Mouse (Mus musculus): Measurements from ENCODE around the gene Pi16. TPM values are rescaled to one million over a fixed set of nuclear protein-coding genes. Genes with fewer than 3 reads are reported as not detected.

The Pi16 gene
- polyA plus RNA-seq, 1 experiment, result 4.2 TPM

GRCm38 (mm10) chr17:29302149-29302548 lies 15.3 kb upstream of the Pi16 start:
- H3K4me3 ChIP-seq (ENCODE audit: extremely low read depth, insufficient read depth, insufficient read length), result no peak overlapping the region
- TF ChIP-seq POLR2A (IDR thresholded peaks at IDR 0.05; ENCODE audit: low read depth, low read length) (no peak), CTCF (IDR thresholded peaks at IDR 0.05; ENCODE audit: extremely low read depth, insufficient read depth, insufficient read length, insufficient replicate concordance) (no peak)
- WGBS, result 79% methylated on average over 5 of the region's 5 CpGs
- peaks cover 40% of the 10 kb centered on the region; the same call in 1 of the 2 replicates for H3K4me1 ChIP-seq (ENCODE audit: control insufficient read depth, insufficient read depth, insufficient read length)
- no peaks in the 10 kb centered on the region for H3K27me3 ChIP-seq (ENCODE audit: control insufficient read depth, insufficient read depth, low read length)
- H3K27ac ChIP-seq (ENCODE audit: insufficient read depth, low read length), result peak overlapping the region; percentile 90; the same call in 1 of the 2 replicates
- peaks cover 25% of the 10 kb centered on the region for H3K36me3 ChIP-seq (ENCODE audit: control insufficient read depth, insufficient read depth, low read length)
- no peak for DNase-seq (ENCODE audit: low read depth in 1 of 2, low spot score in 2 of 2)

- Histone ChIP-seq H3K4me3 (ENCODE audit: extremely low read depth, insufficient read depth, insufficient read length) (no peak overlapping the region), H3K27ac (ENCODE audit: insufficient read depth, low read length) (peak overlapping the region; percentile 90), H3K36me3 (ENCODE audit: control insufficient read depth, insufficient read depth, low read length) (peaks cover 19% of the 10 kb centered on the region), H3K27me3 (ENCODE audit: control insufficient read depth, insufficient read depth, low read length) (no peaks in the 10 kb centered on the region), H3K4me1 (ENCODE audit: control insufficient read depth, insufficient read depth, insufficient read length) (peaks cover 40% of the 10 kb centered on the region; the same call in 1 of the 2 replicates)
- WGBS, result 50% methylated on average over 3 of the region's 3 CpGs
- DNase-seq (ENCODE audit: low read depth in 1 of 2, low spot score in 2 of 2), result peak in 1 of 2 experiments; percentile 46
- TF ChIP-seq CTCF (IDR thresholded peaks at IDR 0.05; ENCODE audit: extremely low read depth, insufficient read depth, insufficient read length, insufficient replicate concordance), result peak; percentile 36; the same call in 1 of the 2 replicates
- no peak for TF ChIP-seq POLR2A (IDR thresholded peaks at IDR 0.05; ENCODE audit: low read depth, low read length)
Measured at GRCm38 (mm10) chr17:29303087-29303486, 14.4 kb upstream of the Pi16 start.

GRCm38 (mm10) chr17:29303856-29304255 lies 13.6 kb upstream of the Pi16 start:
- peaks cover 40% of the 10 kb centered on the region; the same call in 1 of the 2 replicates for H3K4me1 ChIP-seq (ENCODE audit: control insufficient read depth, insufficient read depth, insufficient read length)

GRCm38 (mm10) chr17:29304376-29305057 lies 13.0 kb upstream of the Pi16 start:
- 7% methylated on average over 13 of the region's 13 CpGs for WGBS
- peak overlapping the region; percentile 90 for H3K27ac ChIP-seq (ENCODE audit: insufficient read depth, low read length)
- peaks cover 12% of the 10 kb centered on the region for H3K36me3 ChIP-seq (ENCODE audit: control insufficient read depth, insufficient read depth, low read length)
- peaks cover 40% of the 10 kb centered on the region; the same call in 1 of the 2 replicates for H3K4me1 ChIP-seq (ENCODE audit: control insufficient read depth, insufficient read depth, insufficient read length)
- peak in 1 of 2 experiments; percentile 85 for DNase-seq (ENCODE audit: low read depth in 1 of 2, low spot score in 2 of 2)
- TF ChIP-seq POLR2A (IDR thresholded peaks at IDR 0.05; ENCODE audit: low read depth, low read length), result no peak
- TF ChIP-seq CTCF (IDR thresholded peaks at IDR 0.05; ENCODE audit: extremely low read depth, insufficient read depth, insufficient read length, insufficient replicate concordance), result no peak
- H3K4me3 ChIP-seq (ENCODE audit: extremely low read depth, insufficient read depth, insufficient read length), result peak overlapping the region; percentile 25
- no peaks in the 10 kb centered on the region for H3K27me3 ChIP-seq (ENCODE audit: control insufficient read depth, insufficient read depth, low read length)

More at GRCm38 (mm10) chr17:29303856-29304255, 13.6 kb upstream of the Pi16 start:
- Histone ChIP-seq H3K27me3 (ENCODE audit: control insufficient read depth, insufficient read depth, low read length) (no peaks in the 10 kb centered on the region), H3K36me3 (ENCODE audit: control insufficient read depth, insufficient read depth, low read length) (peaks cover 16% of the 10 kb centered on the region), H3K4me3 (ENCODE audit: extremely low read depth, insufficient read depth, insufficient read length) (no peak overlapping the region), H3K27ac (ENCODE audit: insufficient read depth, low read length) (peak overlapping the region; percentile 90)
- no peak for TF ChIP-seq POLR2A (IDR thresholded peaks at IDR 0.05; ENCODE audit: low read depth, low read length)
- DNase-seq (ENCODE audit: low read depth in 1 of 2, low spot score in 2 of 2), result peak in 1 of 2 experiments; percentile 42
- 26% methylated on average over 3 of the region's 3 CpGs for WGBS

GRCm38 (mm10) chr17:29305058-29305806 lies 12.2 kb upstream of the Pi16 start:
- Histone ChIP-seq H3K4me1 (ENCODE audit: control insufficient read depth, insufficient read depth, insufficient read length) (peaks cover 40% of the 10 kb centered on the region; the same call in 1 of the 2 replicates), H3K4me3 (ENCODE audit: extremely low read depth, insufficient read depth, insufficient read length) (peak overlapping the region; percentile 25; the same call in 1 of the 2 replicates), H3K27me3 (ENCODE audit: control insufficient read depth, insufficient read depth, low read length) (no peaks in the 10 kb centered on the region), H3K27ac (ENCODE audit: insufficient read depth, low read length) (peak overlapping the region; percentile 90), H3K36me3 (ENCODE audit: control insufficient read depth, insufficient read depth, low read length) (peaks cover 10% of the 10 kb centered on the region)
- WGBS, result 24% methylated on average over 15 of the region's 15 CpGs
- no peak for TF ChIP-seq CTCF (IDR thresholded peaks at IDR 0.05; ENCODE audit: extremely low read depth, insufficient read depth, insufficient read length, insufficient replicate concordance)
- peak in 1 of 2 experiments; percentile 52 for DNase-seq (ENCODE audit: low read depth in 1 of 2, low spot score in 2 of 2)

GRCm38 (mm10) chr17:29305871-29306270 lies 11.6 kb upstream of the Pi16 start:
- Histone ChIP-seq H3K27me3 (ENCODE audit: control insufficient read depth, insufficient read depth, low read length) (no peaks in the 10 kb centered on the region), H3K36me3 (ENCODE audit: control insufficient read depth, insufficient read depth, low read length) (peaks cover 7% of the 10 kb centered on the region), H3K27ac (ENCODE audit: insufficient read depth, low read length) (peak overlapping the region; percentile 90), H3K4me1 (ENCODE audit: control insufficient read depth, insufficient read depth, insufficient read length) (peaks cover 40% of the 10 kb centered on the region; the same call in 1 of the 2 replicates), H3K4me3 (ENCODE audit: extremely low read depth, insufficient read depth, insufficient read length) (no peak overlapping the region)
- peak in 1 of 2 experiments; percentile 31 for DNase-seq (ENCODE audit: low read depth in 1 of 2, low spot score in 2 of 2)
- WGBS, result 31% methylated on average over 7 of the region's 7 CpGs
- TF ChIP-seq CTCF (IDR thresholded peaks at IDR 0.05; ENCODE audit: extremely low read depth, insufficient read depth, insufficient read length, insufficient replicate concordance), result no peak
